Mouse (Mus musculus) thymus, adult 2 months (tissue): Measurements from ENCODE around the gene Pde3a.

Experiments
- CTCF ChIP-seq: fragments of 200-500 bp; IDR thresholded peaks from 2 replicates; pipeline ENCODE4 v1.5.1; 2012; ENCODE audit warnings: mild to moderate bottlenecking, control low read depth, low read length, moderate library complexity, borderline replicate concordance; ENCODE audit not compliant: control insufficient read depth, poor library complexity, insufficient read depth; ENCODE audit errors: extremely low read depth
- POLR2A ChIP-seq: fragments of 200-500 bp; IDR thresholded peaks from 2 replicates; pipeline ENCODE4 v1.6.1; 2012; ENCODE audit warnings: mild to moderate bottlenecking, low read length, control low read depth, moderate library complexity; ENCODE audit not compliant: control insufficient read depth, poor library complexity, insufficient read depth; ENCODE audit errors: extremely low read depth

DNA sequence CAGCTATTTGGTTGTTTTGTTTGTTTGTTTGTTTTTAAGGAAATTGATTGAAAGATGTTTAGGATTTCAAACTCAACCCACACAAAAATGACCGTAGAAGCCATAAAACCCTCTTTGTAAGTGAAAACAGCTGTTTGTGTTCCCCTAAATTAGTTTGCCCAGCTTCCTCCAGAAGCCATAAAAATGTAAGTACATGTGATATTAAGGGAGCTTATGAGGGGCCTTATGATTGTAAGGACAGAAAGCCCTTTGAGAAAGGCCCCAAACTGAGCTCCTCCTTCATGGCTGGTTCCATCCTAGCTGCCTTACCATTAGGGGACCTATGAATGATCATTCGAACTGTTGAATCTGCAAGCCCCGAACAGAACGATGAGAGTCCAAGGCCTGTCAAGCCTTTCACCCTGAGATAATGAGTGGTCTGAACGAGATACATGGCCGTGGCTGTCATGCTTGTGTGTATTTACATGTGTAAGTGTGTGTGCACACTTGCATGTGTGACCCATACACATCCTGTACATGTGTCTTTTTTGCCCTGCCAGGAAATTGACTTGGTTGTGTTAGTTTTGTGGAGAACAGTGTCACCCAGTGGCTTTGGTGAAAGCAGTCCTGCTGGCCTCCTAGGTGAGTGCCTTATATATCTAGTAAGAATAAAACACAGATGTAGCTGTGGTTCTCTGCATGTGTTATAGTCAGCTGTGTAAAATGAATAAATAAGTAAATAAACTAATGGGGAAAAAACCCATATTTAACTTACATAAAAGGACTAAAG lies 8.5 kb downstream of the Pde3a start:
- no peak for TF ChIP-seq CTCF
- no peak for TF ChIP-seq POLR2A
